Mouse (Mus musculus) adrenal gland, adult 2 months (tissue): ENCODE data around the gene Adarb2. TPM values are rescaled to one million over a fixed set of nuclear protein-coding genes. Genes with fewer than 3 reads are reported as not detected.

ENCODE experiments used
- DNase-seq: peaks from one replicate; pipeline ENCODE4 v3.0.0; 2021
- polyA plus RNA-seq: library from polyadenylated mRNA; depleted of rRNA; stranded (reverse); fragments of >200 nt; gene quantifications from 2 replicates; pipeline ENCODE4 v1.2.3, GENCODE M21; 2012
- total RNA-seq, 2 experiments: library from RNA; stranded (reverse); gene quantifications; 2 replicates each; pipeline ENCODE4 v1.2.3; 2021

The Adarb2 gene
- total and polyA plus RNA-seq, 3 experiments, result 0.07 TPM; not detected in 2

- DNase-seq, result no peak
Observed at GRCm38 (mm10) chr13:8487756-8488434, 285.2 kb downstream of the Adarb2 start.

GRCm38 (mm10) chr13:8493363-8493762, 290.7 kb downstream of the Adarb2 start:
- DNase-seq, result no peak

- DNase-seq, result no peak
Observed at GRCm38 (mm10) chr13:8499551-8499950, 296.9 kb downstream of the Adarb2 start.

- no peak for DNase-seq
Observed at GRCm38 (mm10) chr13:8511069-8511817, 308.6 kb downstream of the Adarb2 start.

GRCm38 (mm10) chr13:8515979-8516715, 313.5 kb downstream of the Adarb2 start:
- no peak for DNase-seq

- no peak for DNase-seq
Observed at GRCm38 (mm10) chr13:8519204-8519603, 316.5 kb downstream of the Adarb2 start.

- no peak for DNase-seq
Observed at GRCm38 (mm10) chr13:8525748-8526631, 323.3 kb downstream of the Adarb2 start.

- no peak for DNase-seq
Observed at GRCm38 (mm10) chr13:8534265-8535113, 331.8 kb downstream of the Adarb2 start.

- DNase-seq, result no peak
Observed at GRCm38 (mm10) chr13:8538481-8538880, 335.8 kb downstream of the Adarb2 start.

GRCm38 (mm10) chr13:8538896-8539295, 336.2 kb downstream of the Adarb2 start:
- DNase-seq, result no peak

GRCm38 (mm10) chr13:8542684-8543083, 340.0 kb downstream of the Adarb2 start:
- DNase-seq, result peak; percentile 57

- DNase-seq, result no peak
Observed at GRCm38 (mm10) chr13:8552242-8552641, 349.6 kb downstream of the Adarb2 start.

- DNase-seq, result no peak
Observed at GRCm38 (mm10) chr13:8557784-8558183, 355.1 kb downstream of the Adarb2 start.

GRCm38 (mm10) chr13:8560485-8560884, 357.8 kb downstream of the Adarb2 start:
- no peak for DNase-seq

GRCm38 (mm10) chr13:8563161-8563560, 360.5 kb downstream of the Adarb2 start:
- no peak for DNase-seq

GRCm38 (mm10) chr13:8567111-8568026, 364.7 kb downstream of the Adarb2 start:
- no peak for DNase-seq

GRCm38 (mm10) chr13:8570269-8570668, 367.6 kb downstream of the Adarb2 start:
- DNase-seq, result no peak

- no peak for DNase-seq
Observed at GRCm38 (mm10) chr13:8573908-8574307, 371.2 kb downstream of the Adarb2 start.

- no peak for DNase-seq
Observed at GRCm38 (mm10) chr13:8584257-8585005, 381.8 kb downstream of the Adarb2 start.
